Mouse (Mus musculus): ENCODE measurements around the gene Meis3.
A peak's percentile ranks its signal among the peaks of the same experiment; 100 is the strongest.

Meis3 gene

GRCm38 (mm10) chr7:16213196-16213595 is 38.3 kb downstream of the Meis3 start:
- DNase-seq = no peak

GRCm38 (mm10) chr7:16213986-16214385 is 39.1 kb downstream of the Meis3 start:
- no peak for DNase-seq

GRCm38 (mm10) chr7:16221582-16222272 is 46.8 kb downstream of the Meis3 start, which contains the start of gene Dhx34:
Dhx34 (minus strand) TSS chr7:16222037.
- peak; percentile 97 for DNase-seq

DNA sequence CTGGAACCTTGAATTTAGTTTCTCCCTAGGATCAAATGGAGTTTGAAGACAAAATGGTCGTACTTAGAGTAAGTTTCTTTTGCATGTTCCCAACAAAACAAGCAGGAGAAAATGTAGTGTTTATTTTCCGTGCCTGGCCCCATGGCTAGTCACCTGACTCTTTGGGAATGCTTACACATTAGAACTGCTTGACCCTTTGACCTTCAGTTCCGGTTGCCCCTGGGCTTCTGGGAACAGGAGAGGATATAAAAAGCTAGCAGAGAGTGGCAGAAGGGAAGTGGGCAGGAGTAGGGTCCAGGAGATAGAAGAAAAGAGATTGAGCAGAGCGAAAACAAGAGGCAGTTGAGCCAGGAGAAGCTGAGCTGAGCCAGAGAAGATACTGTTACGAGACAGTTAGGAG is 55.0 kb downstream of the Meis3 start:
- DNase-seq = peak; percentile 83

Data from kidney, adult 9 months (tissue).